Mouse (Mus musculus): Measurements from ENCODE around the gene Sbk1. TPM values are rescaled to one million over a fixed set of nuclear protein-coding genes. Genes with fewer than 3 reads are reported as not detected.
A peak's percentile ranks its signal among the peaks of the same experiment; 100 is the strongest.

Sbk1 gene
- polyA plus RNA-seq, 1 experiment from 2014 or later = 111 TPM

GRCm38 (mm10) chr7:126236794-126237192 is 35.6 kb upstream of the Sbk1 start:
- Histone ChIP-seq H3K4me2 (ENCODE audit: low read depth, severe bottlenecking) (no peak overlapping the region), H3K27ac (replicated peaks; ENCODE audit: low read depth, low read length) (no peak overlapping the region), H3K9me3 (ENCODE audit: control insufficient read depth, low read length) (no peaks in the 10 kb centered on the region), H3K27me3 (ENCODE audit: control insufficient read depth, insufficient read depth, low read length) (no peaks in the 10 kb centered on the region), H3K4me1 (ENCODE audit: control insufficient read depth, insufficient read depth, low read length) (no peaks in the 10 kb centered on the region), H3K36me3 (ENCODE audit: control insufficient read depth, insufficient read depth, low read length) (no peaks in the 10 kb centered on the region), H3K9ac (ENCODE audit: low read length) (no peak overlapping the region), H3K4me3 (ENCODE audit: low read depth, low read length) (no peak overlapping the region)
- WGBS = 79% methylated on average over 5 of the region's 5 CpGs
- ATAC-seq (ENCODE audit: insufficient number of reproducible peaks, low FRiP score, low TSS enrichment, low read depth) (no peak), DNase-seq (ENCODE audit: low spot score) (no peak)

DNA sequence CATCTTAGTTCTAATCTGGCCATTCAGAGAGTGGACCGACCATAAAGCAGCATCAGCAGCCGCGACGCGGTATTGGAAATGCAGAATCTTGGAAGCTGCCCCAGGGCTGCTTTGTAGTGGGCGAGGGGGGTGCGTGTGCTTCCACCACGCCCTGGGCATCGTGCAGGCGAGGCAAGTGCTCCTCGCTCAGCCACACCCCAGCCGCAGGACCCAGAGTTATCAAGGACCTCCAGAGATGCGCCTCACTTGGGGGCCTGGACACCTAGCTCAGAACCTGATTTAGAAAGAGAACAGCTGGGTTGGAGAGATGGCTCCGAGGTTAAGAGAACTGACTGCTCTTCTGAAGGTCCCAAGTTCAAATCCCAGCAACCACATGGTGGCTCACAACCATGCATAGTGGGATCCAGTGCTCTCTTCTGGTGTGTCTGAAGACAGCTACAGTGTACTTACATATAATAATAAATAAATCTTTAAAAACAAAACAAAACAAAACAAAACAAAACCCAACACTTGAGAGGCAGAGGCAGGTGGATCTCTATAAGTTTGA is 31.5 kb upstream of the Sbk1 start:
- ATAC-seq (ENCODE audit: insufficient number of reproducible peaks, low FRiP score, low TSS enrichment, low read depth) = no peak
- 80% methylated on average over 14 of the region's 14 CpGs for WGBS

DNA sequence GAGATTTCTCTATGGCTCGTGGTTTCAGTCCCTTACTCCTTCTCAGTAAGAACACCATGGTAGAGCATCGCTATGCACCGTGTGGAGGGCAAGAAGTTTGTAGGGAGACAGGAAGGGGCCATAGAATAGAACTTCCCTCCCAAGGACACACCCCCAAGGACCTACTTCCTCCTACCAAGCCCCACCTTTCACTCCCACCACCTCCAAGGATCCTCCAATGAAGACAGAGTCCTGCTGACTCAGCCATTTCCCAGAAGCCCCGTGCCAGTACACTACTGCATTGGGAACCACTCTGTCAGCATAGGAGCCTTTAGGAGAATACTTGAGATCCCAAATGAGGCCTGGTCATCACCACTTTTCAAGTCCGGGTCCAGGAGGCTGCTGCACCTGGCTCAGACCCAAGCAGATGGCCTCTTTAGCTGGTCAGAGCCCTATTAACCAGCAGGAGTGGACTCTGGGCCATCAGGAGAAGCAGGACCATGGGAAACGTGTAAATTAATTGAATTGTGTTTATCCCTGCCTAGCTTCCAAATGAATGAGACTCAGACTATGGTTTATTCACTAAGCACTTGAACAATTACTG is 28.2 kb upstream of the Sbk1 start:
- Histone ChIP-seq H3K27me3 (ENCODE audit: control insufficient read depth, insufficient read depth, low read length) (no peaks in the 10 kb centered on the region), H3K4me2 (ENCODE audit: low read depth, severe bottlenecking) (no peak overlapping the region), H3K36me3 (ENCODE audit: control insufficient read depth, insufficient read depth, low read length) (no peaks in the 10 kb centered on the region), H3K9ac (ENCODE audit: low read length) (no peak overlapping the region), H3K9me3 (ENCODE audit: control insufficient read depth, low read length) (no peaks in the 10 kb centered on the region), H3K27ac (replicated peaks; ENCODE audit: low read depth, low read length) (no peak overlapping the region), H3K4me1 (ENCODE audit: control insufficient read depth, insufficient read depth, low read length) (peaks cover 13% of the 10 kb centered on the region), H3K4me3 (ENCODE audit: low read depth, low read length) (no peak overlapping the region)
- ATAC-seq (ENCODE audit: insufficient number of reproducible peaks, low FRiP score, low TSS enrichment, low read depth) (no peak), DNase-seq (ENCODE audit: low spot score) (no peak)
- 62% methylated on average over 6 of the region's 6 CpGs for WGBS

More for the DNA sequence above, 31.5 kb upstream of the Sbk1 start:
- no peak overlapping the region for H3K27ac ChIP-seq (replicated peaks; ENCODE audit: low read depth, low read length)
- no peaks in the 10 kb centered on the region for H3K36me3 ChIP-seq (ENCODE audit: control insufficient read depth, insufficient read depth, low read length)
- H3K4me1 ChIP-seq (ENCODE audit: control insufficient read depth, insufficient read depth, low read length) = no peaks in the 10 kb centered on the region
- H3K27me3 ChIP-seq (ENCODE audit: control insufficient read depth, insufficient read depth, low read length) = no peaks in the 10 kb centered on the region
- no peak overlapping the region for H3K9ac ChIP-seq (ENCODE audit: low read length)
- H3K4me3 ChIP-seq (ENCODE audit: low read depth, low read length) = no peak overlapping the region
- H3K9me3 ChIP-seq (ENCODE audit: control insufficient read depth, low read length) = no peaks in the 10 kb centered on the region
- H3K4me2 ChIP-seq (ENCODE audit: low read depth, severe bottlenecking) = no peak overlapping the region
- no peak for DNase-seq (ENCODE audit: low spot score)

GRCm38 (mm10) chr7:126248088-126248487 is 24.3 kb upstream of the Sbk1 start:
- ATAC-seq (ENCODE audit: insufficient number of reproducible peaks, low FRiP score, low TSS enrichment, low read depth) (peak; percentile 59; the same call in 1 of the 2 replicates), DNase-seq (ENCODE audit: low spot score) (peak; percentile 48)
- H3K4me3 ChIP-seq (ENCODE audit: low read depth, low read length) = no peak overlapping the region
- H3K4me1 ChIP-seq (ENCODE audit: control insufficient read depth, insufficient read depth, low read length) = peaks cover 13% of the 10 kb centered on the region
- WGBS = 5% methylated on average over 6 of the region's 6 CpGs
- no peaks in the 10 kb centered on the region for H3K36me3 ChIP-seq (ENCODE audit: control insufficient read depth, insufficient read depth, low read length)
- peak overlapping the region; percentile 25; the same call in 1 of the 2 replicates for H3K4me2 ChIP-seq (ENCODE audit: low read depth, severe bottlenecking)
- no peaks in the 10 kb centered on the region for H3K9me3 ChIP-seq (ENCODE audit: control insufficient read depth, low read length)
- no peak overlapping the region for H3K9ac ChIP-seq (ENCODE audit: low read length)
- H3K27me3 ChIP-seq (ENCODE audit: control insufficient read depth, insufficient read depth, low read length) = no peaks in the 10 kb centered on the region
- H3K27ac ChIP-seq (replicated peaks; ENCODE audit: low read depth, low read length) = no peak overlapping the region

DNA sequence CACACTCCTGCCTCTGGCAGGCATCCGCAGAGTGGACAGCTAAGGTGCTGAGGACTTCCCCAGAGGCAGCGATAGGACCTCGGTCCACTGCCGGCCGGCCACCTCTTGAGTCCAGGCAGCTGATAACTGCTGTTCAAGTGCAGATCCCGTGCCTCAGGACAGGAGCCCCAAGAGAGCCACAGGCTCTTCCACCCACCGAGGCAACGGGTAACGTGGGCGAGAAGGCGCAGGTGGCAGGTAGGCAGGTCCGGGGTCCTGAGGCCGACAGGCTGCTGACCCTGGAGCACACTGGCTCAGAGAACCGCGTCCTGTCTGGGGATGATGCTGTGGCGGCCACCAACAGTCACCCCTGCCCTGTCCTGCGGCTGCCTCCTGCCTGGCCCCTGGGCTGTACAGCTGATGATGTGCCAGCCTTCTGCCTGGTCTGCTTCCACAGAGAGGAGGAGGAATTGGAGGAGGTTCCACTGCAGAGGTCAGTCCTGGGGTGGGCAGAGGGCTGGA is 23.7 kb upstream of the Sbk1 start:
- DNase-seq (ENCODE audit: low spot score) = no peak
- Histone ChIP-seq H3K4me1 (ENCODE audit: control insufficient read depth, insufficient read depth, low read length) (peaks cover 13% of the 10 kb centered on the region), H3K27me3 (ENCODE audit: control insufficient read depth, insufficient read depth, low read length) (no peaks in the 10 kb centered on the region), H3K4me2 (ENCODE audit: low read depth, severe bottlenecking) (0 out of 2 replicates have a peak overlapping the region, but pooled peaks have one; percentile 20), H3K9me3 (ENCODE audit: control insufficient read depth, low read length) (no peaks in the 10 kb centered on the region), H3K9ac (ENCODE audit: low read length) (0 out of 2 replicates have a peak overlapping the region, but pooled peaks have one; percentile 5), H3K36me3 (ENCODE audit: control insufficient read depth, insufficient read depth, low read length) (no peaks in the 10 kb centered on the region), H3K27ac (replicated peaks; ENCODE audit: low read depth, low read length) (no peak overlapping the region), H3K4me3 (ENCODE audit: low read depth, low read length) (no peak overlapping the region)
- WGBS = 49% methylated on average over 17 of the region's 17 CpGs
- no peak for ATAC-seq (ENCODE audit: insufficient number of reproducible peaks, low FRiP score, low TSS enrichment, low read depth)

DNA sequence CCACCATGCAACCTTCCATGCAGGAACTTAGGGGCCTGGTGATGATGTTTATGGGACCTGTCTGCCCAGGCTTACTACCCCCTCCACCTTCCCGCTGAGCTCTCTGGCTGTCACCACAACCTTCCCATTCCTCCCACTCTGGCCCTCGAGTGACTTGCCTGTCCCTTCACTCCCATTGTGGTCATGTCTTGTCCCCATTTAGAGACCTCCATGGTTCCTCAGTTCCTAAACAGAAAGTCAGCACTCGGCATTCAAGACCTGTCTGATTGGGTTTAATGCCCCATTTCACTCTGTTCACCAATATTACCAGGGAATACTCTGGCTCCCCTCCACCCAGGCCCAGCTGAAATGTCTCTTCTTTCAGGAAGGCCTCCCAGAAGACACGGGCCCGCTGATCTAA is 23.3 kb upstream of the Sbk1 start:
- H3K9ac ChIP-seq (ENCODE audit: low read length) = no peak overlapping the region
- H3K4me3 ChIP-seq (ENCODE audit: low read depth, low read length) = no peak overlapping the region
- no peaks in the 10 kb centered on the region for H3K9me3 ChIP-seq (ENCODE audit: control insufficient read depth, low read length)
- no peak overlapping the region for H3K4me2 ChIP-seq (ENCODE audit: low read depth, severe bottlenecking)
- no peaks in the 10 kb centered on the region for H3K27me3 ChIP-seq (ENCODE audit: control insufficient read depth, insufficient read depth, low read length)
- no peak for DNase-seq (ENCODE audit: low spot score)
- no peak overlapping the region for H3K27ac ChIP-seq (replicated peaks; ENCODE audit: low read depth, low read length)
- H3K4me1 ChIP-seq (ENCODE audit: control insufficient read depth, insufficient read depth, low read length) = peaks cover 13% of the 10 kb centered on the region
- ATAC-seq (ENCODE audit: insufficient number of reproducible peaks, low FRiP score, low TSS enrichment, low read depth) = no peak
- no peaks in the 10 kb centered on the region for H3K36me3 ChIP-seq (ENCODE audit: control insufficient read depth, insufficient read depth, low read length)
- whole genome bisulfite sequencing = 77% methylated on average over 5 of the region's 5 CpGs

DNA sequence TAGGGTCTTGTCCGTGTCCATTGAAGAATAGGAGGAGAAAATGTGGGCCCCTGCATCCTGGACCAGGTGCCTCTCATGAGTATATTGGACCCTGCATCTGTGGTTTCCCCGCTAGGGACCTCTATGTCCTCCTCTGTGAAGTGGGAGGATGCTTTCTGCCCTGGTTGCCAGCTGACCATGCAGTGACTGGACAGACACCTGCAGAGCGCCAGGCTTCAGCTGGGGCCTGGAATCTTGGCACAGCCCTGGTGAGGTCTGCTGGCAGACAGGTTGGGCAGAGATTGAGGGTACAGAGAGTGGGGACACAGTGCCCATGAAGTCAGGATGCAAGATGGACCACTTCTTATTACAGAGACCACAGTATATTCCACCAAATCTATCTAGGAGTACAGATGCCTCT is 22.4 kb upstream of the Sbk1 start:
- WGBS = 93% methylated on average over 3 of the region's 3 CpGs
- Histone ChIP-seq H3K4me1 (ENCODE audit: control insufficient read depth, insufficient read depth, low read length) (peaks cover 13% of the 10 kb centered on the region), H3K9me3 (ENCODE audit: control insufficient read depth, low read length) (no peaks in the 10 kb centered on the region), H3K27ac (replicated peaks; ENCODE audit: low read depth, low read length) (no peak overlapping the region), H3K27me3 (ENCODE audit: control insufficient read depth, insufficient read depth, low read length) (no peaks in the 10 kb centered on the region), H3K4me2 (ENCODE audit: low read depth, severe bottlenecking) (no peak overlapping the region), H3K9ac (ENCODE audit: low read length) (no peak overlapping the region), H3K36me3 (ENCODE audit: control insufficient read depth, insufficient read depth, low read length) (no peaks in the 10 kb centered on the region), H3K4me3 (ENCODE audit: low read depth, low read length) (no peak overlapping the region)
- ATAC-seq (ENCODE audit: insufficient number of reproducible peaks, low FRiP score, low TSS enrichment, low read depth) = no peak
- no peak for DNase-seq (ENCODE audit: low spot score)

- Histone ChIP-seq H3K9ac (ENCODE audit: low read length) (no peak overlapping the region), H3K9me3 (ENCODE audit: control insufficient read depth, low read length) (no peaks in the 10 kb centered on the region), H3K27ac (replicated peaks; ENCODE audit: low read depth, low read length) (no peak overlapping the region), H3K4me3 (ENCODE audit: low read depth, low read length) (no peak overlapping the region), H3K27me3 (ENCODE audit: control insufficient read depth, insufficient read depth, low read length) (no peaks in the 10 kb centered on the region), H3K4me2 (ENCODE audit: low read depth, severe bottlenecking) (no peak overlapping the region), H3K36me3 (ENCODE audit: control insufficient read depth, insufficient read depth, low read length) (no peaks in the 10 kb centered on the region), H3K4me1 (ENCODE audit: control insufficient read depth, insufficient read depth, low read length) (peaks cover 13% of the 10 kb centered on the region)
- no peak for DNase-seq (ENCODE audit: low spot score)
- WGBS = 74% methylated on average over 7 of the region's 7 CpGs
- no peak for ATAC-seq (ENCODE audit: insufficient number of reproducible peaks, low FRiP score, low TSS enrichment, low read depth)
Observed at GRCm38 (mm10) chr7:126250481-126250880, 21.9 kb upstream of the Sbk1 start.

Data from limb, embryonic 11.5 days (tissue).